Mouse (Mus musculus) small intestine, adult 2 months (tissue): Measurements from ENCODE around the gene Grb14. TPM values are rescaled to one million over a fixed set of nuclear protein-coding genes. Genes with fewer than 3 reads are reported as not detected.

ENCODE experiments used
- H3K27ac ChIP-seq: fragments of 200-500 bp; 2 replicates; pipeline ENCODE4 v1.5.1; 2012; ENCODE audit warnings: low read depth, low read length, control low read depth, inconsistent platforms; ENCODE audit not compliant: insufficient read depth
- H3K27me3 ChIP-seq: fragments of 200-500 bp; 2 replicates; pipeline ENCODE4 v1.6.1; 2012; ENCODE audit warnings: mild to moderate bottlenecking, moderate library complexity, low read length, inconsistent platforms; ENCODE audit not compliant: control insufficient read depth, insufficient read depth
- H3K36me3 ChIP-seq: fragments of 200-500 bp; 2 replicates; pipeline ENCODE4 v1.6.1; 2012; ENCODE audit warnings: mild to moderate bottlenecking, low read length, control low read depth, inconsistent platforms; ENCODE audit not compliant: control insufficient read depth, insufficient read depth
- H3K4me1 ChIP-seq: fragments of 200-500 bp; 2 replicates; pipeline ENCODE4 v1.6.1; 2012; ENCODE audit warnings: low read length, inconsistent platforms, mixed read lengths; ENCODE audit not compliant: control insufficient read depth, insufficient read depth, insufficient read length
- H3K4me3 ChIP-seq: fragments of 200-500 bp; 2 replicates; pipeline ENCODE4 v1.5.1; 2012; ENCODE audit warnings: low read depth, mild to moderate bottlenecking, control low read depth, inconsistent platforms, low read length, moderate library complexity
- CTCF ChIP-seq: fragments of 200-500 bp; IDR thresholded peaks from 2 replicates; pipeline ENCODE4 v1.5.1; 2012; ENCODE audit warnings: low read depth, mild to moderate bottlenecking, control low read depth, inconsistent platforms, low read length, moderate library complexity, mixed read lengths; ENCODE audit not compliant: insufficient replicate concordance, insufficient read length; ENCODE audit errors: extremely low read depth
- POLR2A ChIP-seq: fragments of 200-500 bp; IDR thresholded peaks from 2 replicates; pipeline ENCODE4 v1.6.1; 2012; ENCODE audit warnings: low read depth, mild to moderate bottlenecking, control low read depth, inconsistent platforms, low read length, moderate library complexity
- WGBS: fragments of 180-500 bp; shearing (Covaris S2); methylation state at CpG from one replicate; pipeline ENCODE4 v1.1.7; 2018; 5-methylcytosine and 5-hydroxymethylcytosine counted together
- polyA plus RNA-seq: library from polyadenylated mRNA; depleted of rRNA; stranded (reverse); fragments of >200 nt; gene quantifications from 2 replicates; pipeline ENCODE4 v1.2.3, GENCODE M21; 2012

Gene Grb14
- polyA plus RNA-seq, 1 experiment = 0.99 TPM

GRCm38 (mm10) chr2:64962196-64962595 lies 62.6 kb downstream of the Grb14 start:
- WGBS = 80% methylated on average over 4 of the region's 4 CpGs
- Histone ChIP-seq H3K36me3 (no peaks in the 10 kb centered on the region), H3K4me3 (no peak overlapping the region), H3K27me3 (no peaks in the 10 kb centered on the region), H3K4me1 (no peaks in the 10 kb centered on the region), H3K27ac (no peak overlapping the region)
- no peak for TF ChIP-seq POLR2A
- TF ChIP-seq CTCF = no peak

GRCm38 (mm10) chr2:64961381-64961780 lies 63.4 kb downstream of the Grb14 start:
- H3K27ac ChIP-seq = no peak overlapping the region
- H3K4me3 ChIP-seq = no peak overlapping the region
- TF ChIP-seq CTCF = no peak
- no peak for TF ChIP-seq POLR2A
- H3K36me3 ChIP-seq = no peaks in the 10 kb centered on the region
- 59% methylated on average over 3 of the region's 3 CpGs for WGBS
- no peaks in the 10 kb centered on the region for H3K27me3 ChIP-seq
- no peaks in the 10 kb centered on the region for H3K4me1 ChIP-seq

GRCm38 (mm10) chr2:64959657-64960056 lies 65.1 kb downstream of the Grb14 start:
- no peaks in the 10 kb centered on the region for H3K27me3 ChIP-seq
- no peaks in the 10 kb centered on the region for H3K4me1 ChIP-seq
- no peaks in the 10 kb centered on the region for H3K36me3 ChIP-seq
- H3K4me3 ChIP-seq = no peak overlapping the region
- H3K27ac ChIP-seq = no peak overlapping the region
- 52% methylated on average over 4 of the region's 4 CpGs for WGBS
- TF ChIP-seq POLR2A (no peak), CTCF (no peak)

- no peaks in the 10 kb centered on the region for H3K27me3 ChIP-seq
- H3K36me3 ChIP-seq = no peaks in the 10 kb centered on the region
- no peak overlapping the region for H3K27ac ChIP-seq
- 58% methylated on average over 1 of the region's 1 CpGs for WGBS
- H3K4me1 ChIP-seq = no peaks in the 10 kb centered on the region
- no peak overlapping the region for H3K4me3 ChIP-seq
- no peak for TF ChIP-seq CTCF
- TF ChIP-seq POLR2A = no peak
Measured at GRCm38 (mm10) chr2:64955441-64955840, 69.3 kb downstream of the Grb14 start.

- H3K4me1 ChIP-seq = no peaks in the 10 kb centered on the region
Measured at GRCm38 (mm10) chr2:64949210-64949609, 75.6 kb downstream of the Grb14 start.

GRCm38 (mm10) chr2:64948418-64949169 lies 76.2 kb downstream of the Grb14 start:
- 78% methylated on average over 12 of the region's 12 CpGs for WGBS

More at GRCm38 (mm10) chr2:64949210-64949609, 75.6 kb downstream of the Grb14 start:
- TF ChIP-seq CTCF (no peak), POLR2A (no peak)
- H3K27ac ChIP-seq = no peak overlapping the region
- H3K27me3 ChIP-seq = no peaks in the 10 kb centered on the region
- H3K4me3 ChIP-seq = no peak overlapping the region
- no peaks in the 10 kb centered on the region for H3K36me3 ChIP-seq
- 65% methylated on average over 2 of the region's 2 CpGs for WGBS

GRCm38 (mm10) chr2:64947484-64947883 lies 77.3 kb downstream of the Grb14 start:
- no peaks in the 10 kb centered on the region for H3K4me1 ChIP-seq
- WGBS = 77% methylated on average over 3 of the region's 3 CpGs
- no peak overlapping the region for H3K27ac ChIP-seq
- H3K27me3 ChIP-seq = no peaks in the 10 kb centered on the region
- no peaks in the 10 kb centered on the region for H3K36me3 ChIP-seq
- TF ChIP-seq CTCF = no peak
- no peak for TF ChIP-seq POLR2A
- H3K4me3 ChIP-seq = no peak overlapping the region

More at GRCm38 (mm10) chr2:64948418-64949169, 76.2 kb downstream of the Grb14 start:
- Histone ChIP-seq H3K36me3 (no peaks in the 10 kb centered on the region), H3K4me3 (no peak overlapping the region), H3K27me3 (no peaks in the 10 kb centered on the region), H3K27ac (no peak overlapping the region), H3K4me1 (no peaks in the 10 kb centered on the region)
- no peak for TF ChIP-seq CTCF
- TF ChIP-seq POLR2A = no peak

GRCm38 (mm10) chr2:64920879-64921278 lies 103.9 kb downstream of the Grb14 start:
- Histone ChIP-seq H3K4me1 (no peaks in the 10 kb centered on the region), H3K4me3 (no peak overlapping the region), H3K27ac (no peak overlapping the region), H3K36me3 (no peaks in the 10 kb centered on the region), H3K27me3 (no peaks in the 10 kb centered on the region)
- 60% methylated on average over 5 of the region's 5 CpGs for WGBS
- TF ChIP-seq CTCF (no peak), POLR2A (no peak)
